Mouse (Mus musculus) layer of hippocampus, postnatal 36 days (tissue): Measurements from ENCODE around the gene Pknox1. TPM values are rescaled to one million over a fixed set of nuclear protein-coding genes. Genes with fewer than 3 reads are reported as not detected.

Experiments
- DNase-seq, 2 experiments: peaks; one replicate each; pipeline ENCODE4 v3.0.0; 2022
- microRNA-seq, 2 experiments: library from miRNA; unstranded; fragments of <30 nt; microRNA quantifications; one replicate each; pipeline ENCODE4 v1.2.0; 2021
- total RNA-seq, 2 experiments: library from RNA; stranded (reverse); gene quantifications; 2 replicates each; pipeline ENCODE4 v1.2.3; 2021

Gene Pknox1
- total RNA-seq, 2 experiments from 2014 or later = 14.6 to 17.2 TPM

GRCm38 (mm10) chr17:31652152-31652551 lies 87.6 kb downstream of the Pknox1 start:
- DNase-seq = no peak

GRCm38 (mm10) chr17:31653277-31653676 lies 88.7 kb downstream of the Pknox1 start:
- no peak for DNase-seq

- no peak for DNase-seq
Observed at GRCm38 (mm10) chr17:31655366-31655765, 90.8 kb downstream of the Pknox1 start.

- DNase-seq = no peak
Observed at GRCm38 (mm10) chr17:31656682-31657081, 92.1 kb downstream of the Pknox1 start.

Small RNA genes within 50 kb of the gene (microRNA-seq; reads per million reads assigned to microRNA genes)
- 0 reads per million in 2 experiments for gene Gm24970

Other genes with a start within 250 kb of the Pknox1 start
- 10 to 100 TPM; 20.7 to 31.6 TPM for gene Pde9a, start 178.5 kb upstream of the Pknox1 start, total RNA-seq
- gene Wdr4, start 44.8 kb upstream of the Pknox1 start, total RNA-seq = 10 to 100 TPM; 19.5 to 22.6 TPM
- 100 to 1,000 TPM; 267 to 275 TPM for gene Ndufv3, start 44.6 kb upstream of the Pknox1 start, total RNA-seq
- gene Cbs, start 72.5 kb downstream of the Pknox1 start, total RNA-seq = 10 to 100 TPM; 61.0 to 66.6 TPM
- gene U2af1, start 94.2 kb downstream of the Pknox1 start, total RNA-seq = 100 to 1,000 TPM; 127 to 134 TPM
- under 1 TPM in 1 of 2 experiments, not detected in 1; 0.40 TPM for gene Cryaa, start 113.1 kb downstream of the Pknox1 start, total RNA-seq